Mouse (Mus musculus): ENCODE results near the gene Gm21987. TPM values are rescaled to one million over a fixed set of nuclear protein-coding genes. Genes with fewer than 3 reads are reported as not detected.
A peak's percentile ranks its signal among the peaks of the same experiment; 100 is the strongest.

The Gm21987 gene
- polyA plus RNA-seq, 1 experiment from 2014 or later: not detected

- no peak overlapping the region for H3K27ac ChIP-seq
- no peak overlapping the region for H3K4me2 ChIP-seq
- H3K9me3 ChIP-seq: no peaks in the 10 kb centered on the region
- no peaks in the 10 kb centered on the region; the same call in 1 of the 2 replicates for H3K4me1 ChIP-seq (replicated peaks)
- H3K27me3 ChIP-seq: no peaks in the 10 kb centered on the region
- H3K4me3 ChIP-seq: no peak overlapping the region
- no peaks in the 10 kb centered on the region for H3K36me3 ChIP-seq
- H3K9ac ChIP-seq: no peak overlapping the region
- 90% methylated on average over 4 of the region's 4 CpGs for WGBS
- no peak for ATAC-seq (ENCODE audit: low FRiP score)
These were observed 19.4 kb downstream of the Gm21987 start for GRCm38 (mm10) chr16:38366231-38366630.

- no peak overlapping the region for H3K4me2 ChIP-seq
- H3K27ac ChIP-seq: no peak overlapping the region
- no peaks in the 10 kb centered on the region for H3K27me3 ChIP-seq
- no peak overlapping the region for H3K4me3 ChIP-seq
- H3K36me3 ChIP-seq: no peaks in the 10 kb centered on the region
- H3K4me1 ChIP-seq (replicated peaks): no peaks in the 10 kb centered on the region; the same call in 1 of the 2 replicates
- H3K9ac ChIP-seq: no peak overlapping the region
- ATAC-seq (ENCODE audit: low FRiP score): no peak
- H3K9me3 ChIP-seq: no peaks in the 10 kb centered on the region
- WGBS: 65% methylated on average over 10 of the region's 10 CpGs
These were observed 21.5 kb downstream of the Gm21987 start for GRCm38 (mm10) chr16:38368336-38368735.

GRCm38 (mm10) chr16:38369000-38369399 is 22.2 kb downstream of the Gm21987 start:
- WGBS: 88% methylated on average over 7 of the region's 7 CpGs
- no peak overlapping the region for H3K9ac ChIP-seq
- ATAC-seq (ENCODE audit: low FRiP score): no peak
- H3K9me3 ChIP-seq: no peaks in the 10 kb centered on the region
- no peaks in the 10 kb centered on the region; the same call in 1 of the 2 replicates for H3K4me1 ChIP-seq (replicated peaks)
- no peak overlapping the region for H3K27ac ChIP-seq
- H3K4me3 ChIP-seq: no peak overlapping the region
- no peak overlapping the region for H3K4me2 ChIP-seq
- no peaks in the 10 kb centered on the region for H3K36me3 ChIP-seq
- no peaks in the 10 kb centered on the region for H3K27me3 ChIP-seq

GRCm38 (mm10) chr16:38369431-38369830 is 22.6 kb downstream of the Gm21987 start:
- 90% methylated on average over 8 of the region's 8 CpGs for WGBS
- H3K9ac ChIP-seq: no peak overlapping the region
- no peak overlapping the region for H3K4me2 ChIP-seq
- H3K36me3 ChIP-seq: no peaks in the 10 kb centered on the region
- H3K9me3 ChIP-seq: no peaks in the 10 kb centered on the region
- H3K27me3 ChIP-seq: no peaks in the 10 kb centered on the region
- no peaks in the 10 kb centered on the region; the same call in 1 of the 2 replicates for H3K4me1 ChIP-seq (replicated peaks)
- H3K4me3 ChIP-seq: no peak overlapping the region
- ATAC-seq (ENCODE audit: low FRiP score): no peak
- no peak overlapping the region for H3K27ac ChIP-seq

GRCm38 (mm10) chr16:38369992-38370484 is 23.2 kb downstream of the Gm21987 start:
- no peaks in the 10 kb centered on the region for H3K27me3 ChIP-seq
- no peaks in the 10 kb centered on the region; the same call in 1 of the 2 replicates for H3K4me1 ChIP-seq (replicated peaks)
- no peak overlapping the region for H3K4me3 ChIP-seq
- whole genome bisulfite sequencing: 84% methylated on average over 4 of the region's 4 CpGs
- no peaks in the 10 kb centered on the region for H3K36me3 ChIP-seq
- H3K9ac ChIP-seq: no peak overlapping the region
- no peak overlapping the region for H3K27ac ChIP-seq
- ATAC-seq (ENCODE audit: low FRiP score): no peak
- no peak overlapping the region for H3K4me2 ChIP-seq
- H3K9me3 ChIP-seq: no peaks in the 10 kb centered on the region

GRCm38 (mm10) chr16:38370633-38371374 is 24.0 kb downstream of the Gm21987 start:
- no peak for ATAC-seq (ENCODE audit: low FRiP score)
- 84% methylated on average over 8 of the region's 8 CpGs for WGBS
- Histone ChIP-seq H3K36me3 (no peaks in the 10 kb centered on the region), H3K4me2 (no peak overlapping the region), H3K27me3 (no peaks in the 10 kb centered on the region), H3K4me1 (replicated peaks) (no peaks in the 10 kb centered on the region; the same call in 1 of the 2 replicates), H3K9me3 (no peaks in the 10 kb centered on the region), H3K27ac (no peak overlapping the region), H3K4me3 (no peak overlapping the region), H3K9ac (no peak overlapping the region)

- H3K9me3 ChIP-seq: no peaks in the 10 kb centered on the region
- H3K36me3 ChIP-seq: no peaks in the 10 kb centered on the region
- H3K9ac ChIP-seq: no peak overlapping the region
- no peak overlapping the region for H3K4me2 ChIP-seq
- no peak overlapping the region for H3K27ac ChIP-seq
- no peak for ATAC-seq (ENCODE audit: low FRiP score)
- 91% methylated on average over 15 of the region's 15 CpGs for WGBS
- peaks cover 8% of the 10 kb centered on the region; the same call in 1 of the 2 replicates for H3K4me1 ChIP-seq (replicated peaks)
- no peaks in the 10 kb centered on the region for H3K27me3 ChIP-seq
- H3K4me3 ChIP-seq: no peak overlapping the region
These were observed 25.0 kb downstream of the Gm21987 start for GRCm38 (mm10) chr16:38371705-38372296.

- H3K9me3 ChIP-seq: no peaks in the 10 kb centered on the region
- no peak overlapping the region for H3K27ac ChIP-seq
- H3K9ac ChIP-seq: no peak overlapping the region
- peaks cover 11% of the 10 kb centered on the region; the same call in 1 of the 2 replicates for H3K4me1 ChIP-seq (replicated peaks)
- no peak for ATAC-seq (ENCODE audit: low FRiP score)
- H3K4me2 ChIP-seq: no peak overlapping the region
- no peak overlapping the region for H3K4me3 ChIP-seq
- no peaks in the 10 kb centered on the region for H3K36me3 ChIP-seq
- WGBS: 89% methylated on average over 4 of the region's 4 CpGs
- no peaks in the 10 kb centered on the region for H3K27me3 ChIP-seq
These were observed 26.0 kb downstream of the Gm21987 start for GRCm38 (mm10) chr16:38372876-38373275.

- H3K9ac ChIP-seq: no peak overlapping the region
- ATAC-seq (ENCODE audit: low FRiP score): no peak
- H3K9me3 ChIP-seq: no peaks in the 10 kb centered on the region
- H3K27ac ChIP-seq: no peak overlapping the region
- no peaks in the 10 kb centered on the region for H3K27me3 ChIP-seq
- peaks cover 11% of the 10 kb centered on the region; the same call in 1 of the 2 replicates for H3K4me1 ChIP-seq (replicated peaks)
- H3K4me2 ChIP-seq: no peak overlapping the region
- H3K36me3 ChIP-seq: no peaks in the 10 kb centered on the region
- 78% methylated on average over 10 of the region's 10 CpGs for WGBS
- H3K4me3 ChIP-seq: no peak overlapping the region
These were observed 26.6 kb downstream of the Gm21987 start for GRCm38 (mm10) chr16:38373439-38373838.

GRCm38 (mm10) chr16:38373941-38374340 is 27.1 kb downstream of the Gm21987 start:
- WGBS: 88% methylated on average over 16 of the region's 16 CpGs
- ATAC-seq (ENCODE audit: low FRiP score): no peak

GRCm38 (mm10) chr16:38374379-38375140 is 27.7 kb downstream of the Gm21987 start:
- 0 out of 2 replicates have a peak overlapping the region, but pooled peaks have one; percentile 8 for H3K4me2 ChIP-seq

More at GRCm38 (mm10) chr16:38373941-38374340, 27.1 kb downstream of the Gm21987 start:
- peaks cover 11% of the 10 kb centered on the region; the same call in 1 of the 2 replicates for H3K4me1 ChIP-seq (replicated peaks)
- H3K4me2 ChIP-seq: 0 out of 2 replicates have a peak overlapping the region, but pooled peaks have one; percentile 8
- no peak overlapping the region for H3K27ac ChIP-seq
- no peaks in the 10 kb centered on the region for H3K36me3 ChIP-seq
- H3K9me3 ChIP-seq: no peaks in the 10 kb centered on the region
- no peak overlapping the region for H3K9ac ChIP-seq
- no peak overlapping the region for H3K4me3 ChIP-seq
- no peaks in the 10 kb centered on the region for H3K27me3 ChIP-seq

GRCm38 (mm10) chr16:38375182-38375581 is 28.3 kb downstream of the Gm21987 start:
- Histone ChIP-seq H3K27ac (no peak overlapping the region), H3K4me1 (replicated peaks) (peaks cover 11% of the 10 kb centered on the region; the same call in 1 of the 2 replicates), H3K4me2 (no peak overlapping the region), H3K36me3 (no peaks in the 10 kb centered on the region), H3K27me3 (no peaks in the 10 kb centered on the region), H3K4me3 (no peak overlapping the region), H3K9ac (no peak overlapping the region), H3K9me3 (no peaks in the 10 kb centered on the region)
- ATAC-seq (ENCODE audit: low FRiP score): no peak
- WGBS: 89% methylated on average over 7 of the region's 7 CpGs

More at GRCm38 (mm10) chr16:38374379-38375140, 27.7 kb downstream of the Gm21987 start:
- H3K4me1 ChIP-seq (replicated peaks): peaks cover 11% of the 10 kb centered on the region; the same call in 1 of the 2 replicates
- H3K4me3 ChIP-seq: no peak overlapping the region
- H3K9ac ChIP-seq: no peak overlapping the region
- no peaks in the 10 kb centered on the region for H3K36me3 ChIP-seq
- no peaks in the 10 kb centered on the region for H3K27me3 ChIP-seq
- no peak overlapping the region for H3K27ac ChIP-seq
- ATAC-seq (ENCODE audit: low FRiP score): no peak
- H3K9me3 ChIP-seq: no peaks in the 10 kb centered on the region
- 87% methylated on average over 10 of the region's 10 CpGs for WGBS
